Mouse (Mus musculus): ENCODE data around the gene Ccdc47. TPM values are rescaled to one million over a fixed set of nuclear protein-coding genes. Genes with fewer than 3 reads are reported as not detected.
A peak's percentile ranks its signal among the peaks of the same experiment; 100 is the strongest.

Gene Ccdc47
- polyA plus RNA-seq (2016; fragmentation: Nextera tagmentation; extraction: Ambion mirVana), result 73.9 and 78.5 TPM in 2 replicates

DNA sequence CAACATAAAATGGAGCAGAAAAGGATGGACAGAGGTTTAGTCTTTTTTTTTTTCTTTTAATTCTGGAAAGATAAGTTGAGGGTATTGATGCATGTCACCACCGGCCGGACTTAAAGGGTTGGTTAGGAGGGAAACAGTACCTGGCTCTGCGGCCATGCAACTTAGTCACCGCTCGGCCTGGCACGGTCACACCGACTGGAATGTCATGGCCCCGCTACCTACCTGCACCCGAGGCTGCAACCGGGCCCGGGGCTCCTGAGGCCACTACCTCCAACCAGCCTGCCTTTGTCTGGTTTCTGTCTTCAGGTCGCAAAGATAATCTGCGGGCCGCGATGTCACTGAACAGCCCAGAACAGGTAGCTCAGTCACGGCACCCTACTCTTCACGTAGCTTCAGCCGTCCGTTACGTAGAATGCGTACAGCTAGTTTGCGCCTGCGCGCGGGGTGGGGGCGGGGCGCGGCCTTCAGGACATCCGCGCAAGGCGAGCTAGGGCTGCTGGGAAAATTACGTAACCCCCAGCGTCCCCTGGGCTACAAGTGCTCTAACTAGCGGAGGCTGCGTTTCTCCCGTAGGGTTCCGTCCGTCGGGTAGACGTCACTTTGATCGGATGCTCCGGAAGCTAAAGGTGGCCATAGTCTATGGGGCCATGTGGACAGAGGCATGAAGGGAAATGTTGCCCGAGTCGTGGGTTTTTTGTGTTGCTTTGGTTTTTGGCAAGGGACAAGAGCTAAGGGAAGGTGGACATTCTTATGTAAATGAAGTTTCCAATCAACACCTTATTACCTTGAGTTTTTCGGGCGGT lies at the start of gene Ccdc47:
TSS of gene Ccdc47 (minus strand) at position 418 of the 803 bp plus-strand sequence.
- WGBS, result under 1% methylated on average over 46 of the region's 46 CpGs
- peaks cover 26% of the 10 kb centered on the region for H3K4me1 ChIP-seq (replicated peaks)
- peak within 1 kb of the TSS; percentile 87 for H3K9ac ChIP-seq (replicated peaks)
- H3K4me2 ChIP-seq, result peak within 1 kb of the TSS; percentile 78
- H3K27ac ChIP-seq, result peak within 1 kb of the TSS; percentile 93
- H3K27me3 ChIP-seq, result no peaks in the 10 kb centered on the region
- peaks cover 22% of the 10 kb centered on the region for H3K36me3 ChIP-seq
- no peaks in the 10 kb centered on the region for H3K9me3 ChIP-seq
- H3K4me3 ChIP-seq (replicated peaks), result peak within 1 kb of the TSS; percentile 63
- ATAC-seq (ENCODE audit: insufficient number of reproducible peaks, insufficient read depth, low FRiP score, low TSS enrichment, low read depth), result peak; percentile 98

- Histone ChIP-seq H3K4me1 (replicated peaks) (peaks cover 38% of the 10 kb centered on the region), H3K9me3 (no peaks in the 10 kb centered on the region), H3K9ac (replicated peaks) (no peak overlapping the region), H3K27me3 (no peaks in the 10 kb centered on the region), H3K4me2 (no peak overlapping the region), H3K36me3 (peaks cover 68% of the 10 kb centered on the region), H3K4me3 (replicated peaks) (no peak overlapping the region), H3K27ac (no peak overlapping the region)
- ATAC-seq (ENCODE audit: insufficient number of reproducible peaks, insufficient read depth, low FRiP score, low TSS enrichment, low read depth), result no peak
- WGBS, result 92% methylated on average over 4 of the region's 4 CpGs
Measured at GRCm38 (mm10) chr11:106265570-106265969, 49.4 kb upstream of the Ccdc47 start.

DNA sequence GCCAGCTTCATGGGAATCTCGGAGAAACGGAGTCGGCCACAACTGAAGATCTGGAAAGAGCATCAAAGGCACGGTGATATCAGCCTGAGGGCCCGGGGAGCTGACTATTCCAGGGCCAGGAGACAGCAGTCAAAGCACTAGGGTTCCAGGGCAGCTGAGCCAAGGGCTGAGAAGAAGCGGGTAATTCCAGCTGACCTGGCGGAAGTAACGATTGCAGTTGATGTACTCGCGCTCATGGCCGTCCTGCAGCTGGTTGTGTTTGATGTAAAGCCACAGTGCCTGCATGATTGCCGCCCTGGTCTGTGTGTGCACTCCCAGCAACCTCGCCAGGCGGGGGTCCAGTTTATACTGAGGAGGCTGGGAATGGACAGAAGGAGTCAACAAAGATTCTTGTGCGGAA lies 48.8 kb upstream of the Ccdc47 start:
- H3K27me3 ChIP-seq, result no peaks in the 10 kb centered on the region
- no peak overlapping the region for H3K4me3 ChIP-seq (replicated peaks)
- H3K9ac ChIP-seq (replicated peaks), result no peak overlapping the region
- ATAC-seq (ENCODE audit: insufficient number of reproducible peaks, insufficient read depth, low FRiP score, low TSS enrichment, low read depth), result no peak
- WGBS, result 91% methylated on average over 15 of the region's 15 CpGs
- H3K36me3 ChIP-seq, result peaks cover 72% of the 10 kb centered on the region
- peaks cover 32% of the 10 kb centered on the region for H3K4me1 ChIP-seq (replicated peaks)
- H3K4me2 ChIP-seq, result no peak overlapping the region
- H3K9me3 ChIP-seq, result no peaks in the 10 kb centered on the region
- no peak overlapping the region for H3K27ac ChIP-seq

DNA sequence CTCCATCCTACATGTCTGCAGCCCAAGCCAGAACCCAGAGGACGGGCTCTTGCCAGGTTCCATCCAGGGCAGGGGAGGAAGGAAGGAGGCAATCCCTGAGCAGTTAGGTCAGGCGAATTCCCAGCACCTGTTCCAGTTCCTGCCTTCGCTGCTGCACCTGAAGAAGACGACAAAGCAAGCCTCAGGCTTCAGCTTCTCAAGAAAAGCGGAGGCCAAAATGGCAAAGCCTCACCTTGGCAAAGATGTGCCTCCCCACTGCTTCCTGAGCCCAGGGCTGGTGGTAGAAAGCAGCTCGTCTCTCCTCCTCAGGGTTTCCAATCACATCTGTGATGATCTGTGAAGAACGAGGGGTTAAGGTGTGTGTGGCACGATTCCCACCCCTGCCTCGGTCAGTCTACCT lies 47.8 kb upstream of the Ccdc47 start:
- WGBS, result 86% methylated on average over 9 of the region's 9 CpGs
- Histone ChIP-seq H3K27me3 (no peaks in the 10 kb centered on the region), H3K4me1 (replicated peaks) (peaks cover 25% of the 10 kb centered on the region), H3K36me3 (peaks cover 83% of the 10 kb centered on the region), H3K27ac (no peak overlapping the region), H3K4me2 (no peak overlapping the region), H3K9me3 (no peaks in the 10 kb centered on the region), H3K9ac (replicated peaks) (no peak overlapping the region), H3K4me3 (replicated peaks) (no peak overlapping the region)
- ATAC-seq (ENCODE audit: insufficient number of reproducible peaks, insufficient read depth, low FRiP score, low TSS enrichment, low read depth), result no peak

DNA sequence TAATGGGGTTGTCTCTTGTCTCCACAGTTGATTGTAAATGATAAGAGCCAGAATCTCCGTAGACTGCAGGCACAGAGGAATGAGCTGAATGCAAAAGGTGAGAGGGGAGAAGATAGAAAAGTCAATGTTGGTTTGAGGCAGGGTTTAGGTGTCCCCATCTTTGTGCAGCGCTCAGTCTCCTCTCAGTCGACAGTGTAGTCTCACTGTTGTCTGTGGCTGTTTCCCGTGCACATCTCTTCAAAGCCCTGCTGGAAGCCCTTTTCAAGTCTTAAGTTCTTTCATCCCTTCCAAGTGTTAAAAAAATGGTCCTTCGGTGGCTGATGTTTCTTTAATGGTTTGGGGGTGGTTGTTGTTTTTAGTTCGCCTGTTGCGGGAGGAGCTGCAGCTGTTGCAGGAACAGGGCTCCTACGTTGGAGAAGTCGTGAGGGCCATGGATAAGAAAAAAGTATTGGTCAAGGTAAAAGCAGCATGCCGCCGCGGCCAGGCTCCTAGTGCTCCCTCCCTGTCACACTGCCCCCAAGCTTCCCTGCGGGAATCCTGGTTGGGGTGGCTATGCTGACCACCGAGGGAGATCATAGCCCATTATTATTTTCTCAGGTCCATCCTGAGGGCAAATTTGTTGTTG lies 44.8 kb upstream of the Ccdc47 start:
- WGBS, result 78% methylated on average over 14 of the region's 14 CpGs
- Histone ChIP-seq H3K27ac (no peak overlapping the region), H3K36me3 (peaks cover 90% of the 10 kb centered on the region), H3K4me3 (replicated peaks) (no peak overlapping the region), H3K4me2 (no peak overlapping the region), H3K9ac (replicated peaks) (no peak overlapping the region), H3K4me1 (replicated peaks) (peaks cover 12% of the 10 kb centered on the region), H3K27me3 (no peaks in the 10 kb centered on the region), H3K9me3 (no peaks in the 10 kb centered on the region)
- ATAC-seq (ENCODE audit: insufficient number of reproducible peaks, insufficient read depth, low FRiP score, low TSS enrichment, low read depth), result no peak

DNA sequence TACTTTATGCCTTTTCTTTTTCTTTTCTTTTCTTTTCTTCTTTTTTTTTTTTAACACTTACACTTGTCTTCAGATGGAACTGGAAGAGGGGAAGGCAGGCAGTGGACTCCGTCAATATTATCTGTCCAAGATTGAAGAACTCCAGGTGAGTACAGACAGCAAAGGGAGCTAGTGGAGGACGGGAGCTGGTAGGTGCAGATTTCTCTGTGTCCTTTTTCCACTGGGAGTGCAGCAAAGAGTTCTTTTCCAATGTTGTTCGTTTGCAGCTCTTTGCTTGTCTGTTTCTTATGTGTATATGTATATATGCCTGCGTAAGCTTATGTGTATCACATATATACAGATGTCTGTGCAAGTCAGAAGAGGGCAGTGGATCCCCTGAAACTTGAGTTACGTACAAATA lies 40.6 kb upstream of the Ccdc47 start:
- H3K27me3 ChIP-seq, result no peaks in the 10 kb centered on the region
- no peak for ATAC-seq (ENCODE audit: insufficient number of reproducible peaks, insufficient read depth, low FRiP score, low TSS enrichment, low read depth)
- H3K9me3 ChIP-seq, result no peaks in the 10 kb centered on the region
- peaks cover 73% of the 10 kb centered on the region for H3K36me3 ChIP-seq
- H3K4me1 ChIP-seq (replicated peaks), result peaks cover 21% of the 10 kb centered on the region
- no peak overlapping the region for H3K27ac ChIP-seq
- peak overlapping the region; percentile 77 for H3K4me3 ChIP-seq (replicated peaks)
- 68% methylated on average over 5 of the region's 5 CpGs for WGBS
- H3K9ac ChIP-seq (replicated peaks), result peak overlapping the region; percentile 75
- H3K4me2 ChIP-seq, result peak overlapping the region; percentile 93

DNA sequence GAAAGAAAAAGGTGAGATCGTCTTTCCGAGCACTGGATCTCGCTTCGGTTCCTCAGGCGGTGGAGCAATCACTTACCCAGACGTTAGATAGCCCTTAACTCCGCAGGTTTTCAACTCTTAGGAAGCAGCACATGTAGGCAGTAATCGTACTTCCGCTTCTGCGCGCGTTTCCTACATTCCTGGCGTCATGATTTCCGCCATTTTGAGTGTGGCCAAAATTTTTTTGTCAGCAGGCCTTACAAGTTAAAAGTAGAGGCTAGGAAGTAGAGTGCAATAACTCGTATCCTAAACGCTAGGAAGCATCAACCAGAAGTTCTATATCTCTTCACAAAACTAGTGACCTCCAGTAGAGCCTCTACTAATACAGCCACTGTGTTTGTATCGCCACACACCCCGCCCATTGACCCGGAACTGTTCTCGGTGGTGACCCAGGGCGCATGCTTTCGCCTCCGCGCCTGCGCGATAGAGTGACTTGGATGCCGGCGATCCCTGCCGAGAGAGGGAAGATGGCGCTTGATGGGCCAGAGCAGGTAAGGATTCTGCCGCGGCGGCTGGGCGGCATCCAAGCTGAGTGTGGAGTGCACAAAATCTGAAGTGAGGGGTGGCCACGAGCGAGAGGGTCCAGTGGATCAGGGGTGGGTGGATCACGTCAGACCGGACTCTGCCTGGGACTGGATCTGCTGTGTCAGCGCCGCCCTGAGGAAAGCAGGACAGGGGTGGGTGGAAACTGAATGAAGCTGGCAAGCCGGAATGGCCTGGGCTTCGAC lies 39.7 kb upstream of the Ccdc47 start, which contains the start of the genes Ftsj3 and Psmc5:
TSS of gene Ftsj3 (minus strand) at position 395 of the 767 bp plus-strand sequence.
TSS of gene Psmc5 (plus strand) at position 470 of the 767 bp plus-strand sequence.
- H3K9me3 ChIP-seq, result no peaks in the 10 kb centered on the region
- H3K27me3 ChIP-seq, result no peaks in the 10 kb centered on the region
- peaks cover 73% of the 10 kb centered on the region for H3K36me3 ChIP-seq
- H3K4me2 ChIP-seq, result peak within 1 kb of the TSS; percentile 93
- under 1% methylated on average over 42 of the region's 42 CpGs for WGBS
- ATAC-seq (ENCODE audit: insufficient number of reproducible peaks, insufficient read depth, low FRiP score, low TSS enrichment, low read depth), result peak; percentile 93
- H3K9ac ChIP-seq (replicated peaks), result peak within 1 kb of the TSS; percentile 75
- H3K27ac ChIP-seq, result peak within 1 kb of the TSS; percentile 72
- peak within 1 kb of the TSS; percentile 77 for H3K4me3 ChIP-seq (replicated peaks)
- H3K4me1 ChIP-seq (replicated peaks), result peaks cover 21% of the 10 kb centered on the region

GRCm38 (mm10) chr11:106255174-106255573 lies 39.0 kb upstream of the Ccdc47 start:
- Histone ChIP-seq H3K4me2 (peak overlapping the region; percentile 93), H3K9me3 (no peaks in the 10 kb centered on the region), H3K4me3 (replicated peaks) (peak overlapping the region; percentile 77), H3K9ac (replicated peaks) (peak overlapping the region; percentile 75), H3K27ac (no peak overlapping the region), H3K4me1 (replicated peaks) (peaks cover 21% of the 10 kb centered on the region), H3K27me3 (no peaks in the 10 kb centered on the region), H3K36me3 (peaks cover 74% of the 10 kb centered on the region)
- ATAC-seq (ENCODE audit: insufficient number of reproducible peaks, insufficient read depth, low FRiP score, low TSS enrichment, low read depth), result no peak
- WGBS, result 3% methylated on average over 22 of the region's 22 CpGs

DNA sequence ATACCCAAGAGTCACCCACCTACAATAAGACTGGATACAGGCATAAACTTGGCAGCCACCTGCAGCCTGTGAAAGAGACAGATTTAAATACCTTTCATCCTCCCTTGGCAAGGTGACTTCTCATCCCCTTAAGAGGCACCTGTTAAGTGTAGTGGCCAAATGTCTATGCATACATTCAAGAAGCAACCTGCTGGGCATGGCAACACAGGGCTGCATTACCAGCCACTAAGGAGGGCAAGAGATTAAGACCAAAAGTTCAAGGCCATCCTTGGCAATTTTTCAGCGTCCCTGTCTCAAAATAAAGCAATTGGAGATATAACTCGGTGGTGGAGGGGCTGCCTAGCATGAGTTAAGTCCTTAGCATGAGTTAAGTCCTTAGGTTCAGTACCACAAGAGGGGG lies 38.6 kb upstream of the Ccdc47 start:
- Histone ChIP-seq H3K27ac (no peak overlapping the region), H3K4me3 (replicated peaks) (peak overlapping the region; percentile 77), H3K9ac (replicated peaks) (peak overlapping the region; percentile 75), H3K36me3 (peaks cover 74% of the 10 kb centered on the region), H3K9me3 (no peaks in the 10 kb centered on the region), H3K4me1 (replicated peaks) (peaks cover 21% of the 10 kb centered on the region), H3K4me2 (peak overlapping the region; percentile 93), H3K27me3 (no peaks in the 10 kb centered on the region)
- no peak for ATAC-seq (ENCODE audit: insufficient number of reproducible peaks, insufficient read depth, low FRiP score, low TSS enrichment, low read depth)
- WGBS, result 13% methylated on average over 2 of the region's 2 CpGs

- Histone ChIP-seq H3K9ac (replicated peaks) (no peak overlapping the region), H3K36me3 (peaks cover 99% of the 10 kb centered on the region)
- WGBS, result 85% methylated on average over 7 of the region's 7 CpGs
Measured at GRCm38 (mm10) chr11:106249326-106249725, 33.2 kb upstream of the Ccdc47 start.

DNA sequence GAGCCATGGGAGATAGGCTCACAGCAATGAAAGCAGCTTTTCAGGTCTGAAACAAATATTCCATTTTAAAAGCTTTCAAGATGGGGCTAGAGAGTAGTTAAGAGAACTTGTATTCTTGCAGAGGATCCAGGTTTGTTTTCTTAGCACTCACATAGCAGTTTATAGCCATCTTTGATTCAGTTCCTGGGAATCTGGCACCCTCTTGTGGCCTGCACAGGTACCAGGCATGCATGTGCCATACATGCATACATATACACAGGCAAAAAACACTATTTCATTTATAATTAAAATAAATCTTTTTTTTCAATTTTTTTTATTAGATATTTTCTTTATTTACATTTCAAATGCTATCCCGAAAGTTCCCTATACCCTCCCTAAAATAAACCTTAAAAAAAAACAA lies 30.7 kb upstream of the Ccdc47 start:
- no peaks in the 10 kb centered on the region for H3K4me1 ChIP-seq (replicated peaks)
- no peak overlapping the region for H3K9ac ChIP-seq (replicated peaks)
- H3K4me2 ChIP-seq, result no peak overlapping the region
- 96% methylated on average over 1 of the region's 1 CpGs for WGBS
- H3K27ac ChIP-seq, result no peak overlapping the region
- no peak for ATAC-seq (ENCODE audit: insufficient number of reproducible peaks, insufficient read depth, low FRiP score, low TSS enrichment, low read depth)
- no peak overlapping the region for H3K4me3 ChIP-seq (replicated peaks)
- 0 out of 2 replicates have a peak, but pooled peaks cover 4% of the 10 kb centered on the region for H3K9me3 ChIP-seq
- no peaks in the 10 kb centered on the region for H3K27me3 ChIP-seq
- H3K36me3 ChIP-seq, result peaks cover 100% of the 10 kb centered on the region

More at GRCm38 (mm10) chr11:106249326-106249725, 33.2 kb upstream of the Ccdc47 start:
- no peak overlapping the region for H3K4me2 ChIP-seq
- ATAC-seq (ENCODE audit: insufficient number of reproducible peaks, insufficient read depth, low FRiP score, low TSS enrichment, low read depth), result no peak
- no peak overlapping the region for H3K27ac ChIP-seq
- H3K4me3 ChIP-seq (replicated peaks), result no peak overlapping the region
- 0 out of 2 replicates have a peak, but pooled peaks cover 4% of the 10 kb centered on the region for H3K9me3 ChIP-seq
- H3K27me3 ChIP-seq, result no peaks in the 10 kb centered on the region
- peaks cover under 1% of the 10 kb centered on the region; the same call in 1 of the 2 replicates for H3K4me1 ChIP-seq (replicated peaks)

Measured in limb, embryonic 12.5 days (tissue).